8 mouse cellular contexts compared by ENCODE assay signal in genomic region chr17:70834430-70834965, GRCm38 (mm10). TPM values are rescaled to one million over a fixed set of nuclear protein-coding genes. Genes with fewer than 3 reads are reported as not detected.
DNase-seq lines count a peak whose midpoint lies in the region; ATAC-seq lines count a peak whose summit lies in the region.

No protein-coding gene starts in this region.

- H3K27ac ChIP-seq in midbrain, embryonic 10.5 days (replicated peaks): peak overlapping the region; percentile 84

- no peak for ATAC-seq in erythroblast, adult 5-6 weeks (replicated peaks; ENCODE audit: low FRiP score, poor library complexity, severe bottlenecking)

- H3K4me3 ChIP-seq in erythroblast, embryonic 14.5 days (replicated peaks): peak overlapping the region; percentile 17
- H3K4me3 ChIP-seq in midbrain, embryonic 10.5 days: peak overlapping the region; percentile 59

- H3K36me3 ChIP-seq in erythroblast, embryonic 14.5 days (ENCODE audit: control insufficient read depth): no peaks in the 10 kb centered on the region
- peaks cover 19% of the 10 kb centered on the region for H3K36me3 ChIP-seq in midbrain, embryonic 10.5 days

- WGBS in midbrain, embryonic 10.5 days: under 1% methylated on average over 29 of the region's 29 CpGs

- no peaks in the 10 kb centered on the region for H3K4me1 ChIP-seq in erythroblast, embryonic 14.5 days (ENCODE audit: control insufficient read depth)
- peaks cover 35% of the 10 kb centered on the region for H3K4me1 ChIP-seq in midbrain, embryonic 10.5 days

- intact Hi-C loops in heart, postnatal 10 days (cut with DNase I): no loop called here

- H3K27me3 ChIP-seq in erythroblast, embryonic 14.5 days (ENCODE audit: control insufficient read depth): peaks cover 31% of the 10 kb centered on the region
- peaks cover 44% of the 10 kb centered on the region for H3K27me3 ChIP-seq in midbrain, embryonic 10.5 days (ENCODE audit: low read depth, poor library complexity, severe bottlenecking)

- H3K9me3 ChIP-seq in erythroblast, embryonic 14.5 days (ENCODE audit: control insufficient read depth, low read length): no peaks in the 10 kb centered on the region
- no peaks in the 10 kb centered on the region for H3K9me3 ChIP-seq in midbrain, embryonic 10.5 days (replicated peaks)

- DNase-seq in embryo, embryonic 9.5 days (ENCODE audit: extremely low spot score): peak; percentile 54
- DNase-seq in heart, postnatal 10 days: peak; percentile 22 to 38
- peak; percentile 64 to 72 for DNase-seq in kidney, postnatal 36 days
- peak; percentile 51 for DNase-seq in midbrain, embryonic 10.5 days (ENCODE audit: low spot score)
- no peak for DNase-seq in right cerebral cortex, postnatal 10 days (ENCODE audit: low spot score in 2 of 2)
- no peak for DNase-seq in frontal cortex, postnatal 10 days (ENCODE audit: low spot score in 2 of 2)

RNA-seq across cellular contexts. Expression of gene Tgif1, which starts 18.8 kb away (rescaled TPM):
- polyA plus RNA-seq in erythroblast, embryonic 14.5 days (2012): 0.03 and 0.04 TPM in 2 replicates
- 4.2 and 7.5 TPM in 2 replicates for total RNA-seq in erythroblast, adult 5-6 weeks (2015; ENCODE audit: low replicate concordance)
- 2.0 and 4.3 TPM in 2 replicates for total RNA-seq in erythroblast, adult 5-6 weeks (2017; ENCODE audit: low replicate concordance)
- total RNA-seq in heart, postnatal 10 days (2021): 10 to 100 TPM; 11.1 TPM
- 72.9 and 73.6 TPM in 2 replicates for polyA plus RNA-seq in midbrain, embryonic 10.5 days (2016; fragmentation: Nextera tagmentation; extraction: Ambion mirVana)

Comparison
In these comparisons a context has a peak if more than half of its experiments do, and no peak if none do; other contexts are left out.
1. DNase-seq: peak in embryo, embryonic 9.5 days (single experiment), heart, postnatal 10 days (2 of 2), kidney, postnatal 36 days (2 of 2) and midbrain, embryonic 10.5 days (single experiment); none in right cerebral cortex, postnatal 10 days (0 of 2) and frontal cortex, postnatal 10 days (0 of 2).